Mouse (Mus musculus): ENCODE data around the gene Tsnax.

Gene Tsnax

GRCm38 (mm10) chr8:125012695-125013627 is at the start of gene Tsnax:
Gene Tsnax (plus strand): TSS chr8:125012997.
- peak; percentile 67; the same call in 1 of the 2 replicates for TF ChIP-seq GATA4 (IDR thresholded peaks at IDR 0.05; ENCODE audit: insufficient replicate concordance, low read length)

- no peak for TF ChIP-seq GATA4 (IDR thresholded peaks at IDR 0.05; ENCODE audit: insufficient replicate concordance, low read length)
These were observed 49.6 kb upstream of the Tsnax start for GRCm38 (mm10) chr8:124963246-124963645.

GRCm38 (mm10) chr8:124964966-124965365 is 47.8 kb upstream of the Tsnax start:
- TF ChIP-seq GATA4 (IDR thresholded peaks at IDR 0.05; ENCODE audit: insufficient replicate concordance, low read length), result no peak

GRCm38 (mm10) chr8:124970312-124970933 is 42.4 kb upstream of the Tsnax start:
- TF ChIP-seq GATA4 (IDR thresholded peaks at IDR 0.05; ENCODE audit: insufficient replicate concordance, low read length), result no peak

- TF ChIP-seq GATA4 (IDR thresholded peaks at IDR 0.05; ENCODE audit: insufficient replicate concordance, low read length), result no peak
These were observed 39.6 kb upstream of the Tsnax start for GRCm38 (mm10) chr8:124973221-124973620.

GRCm38 (mm10) chr8:124974254-124974653 is 38.5 kb upstream of the Tsnax start:
- TF ChIP-seq GATA4 (IDR thresholded peaks at IDR 0.05; ENCODE audit: insufficient replicate concordance, low read length), result no peak

- TF ChIP-seq GATA4 (IDR thresholded peaks at IDR 0.05; ENCODE audit: insufficient replicate concordance, low read length), result no peak
These were observed 36.6 kb upstream of the Tsnax start for GRCm38 (mm10) chr8:124976211-124976610.

- no peak for TF ChIP-seq GATA4 (IDR thresholded peaks at IDR 0.05; ENCODE audit: insufficient replicate concordance, low read length)
These were observed 34.8 kb upstream of the Tsnax start for GRCm38 (mm10) chr8:124978026-124978425.

GRCm38 (mm10) chr8:124980036-124980435 is 32.8 kb upstream of the Tsnax start:
- no peak for TF ChIP-seq GATA4 (IDR thresholded peaks at IDR 0.05; ENCODE audit: insufficient replicate concordance, low read length)

GRCm38 (mm10) chr8:124980828-124981227 is 32.0 kb upstream of the Tsnax start:
- TF ChIP-seq GATA4 (IDR thresholded peaks at IDR 0.05; ENCODE audit: insufficient replicate concordance, low read length), result no peak

GRCm38 (mm10) chr8:124990923-124991667 is 21.7 kb upstream of the Tsnax start:
- TF ChIP-seq GATA4 (IDR thresholded peaks at IDR 0.05; ENCODE audit: insufficient replicate concordance, low read length), result no peak

GRCm38 (mm10) chr8:124991668-124991926 is 21.2 kb upstream of the Tsnax start:
- no peak for TF ChIP-seq GATA4 (IDR thresholded peaks at IDR 0.05; ENCODE audit: insufficient replicate concordance, low read length)

GRCm38 (mm10) chr8:124995776-124996175 is 17.0 kb upstream of the Tsnax start:
- TF ChIP-seq GATA4 (IDR thresholded peaks at IDR 0.05; ENCODE audit: insufficient replicate concordance, low read length), result no peak

GRCm38 (mm10) chr8:125024085-125024484 is 11.3 kb downstream of the Tsnax start:
- peak; percentile 72; the same call in 1 of the 2 replicates for TF ChIP-seq GATA4 (IDR thresholded peaks at IDR 0.05; ENCODE audit: insufficient replicate concordance, low read length)

- TF ChIP-seq GATA4 (IDR thresholded peaks at IDR 0.05; ENCODE audit: insufficient replicate concordance, low read length), result no peak
These were observed 14.4 kb downstream of the Tsnax start for GRCm38 (mm10) chr8:125027211-125027610.

- TF ChIP-seq GATA4 (IDR thresholded peaks at IDR 0.05; ENCODE audit: insufficient replicate concordance, low read length), result no peak
These were observed 16.0 kb downstream of the Tsnax start for GRCm38 (mm10) chr8:125028841-125029240.
